Mouse (Mus musculus): ENCODE measurements around the gene Upf1. TPM values are rescaled to one million over a fixed set of nuclear protein-coding genes. Genes with fewer than 3 reads are reported as not detected.

Upf1 gene
- polyA plus RNA-seq, 1 experiment from 2014 or later = 6.8 TPM

DNA sequence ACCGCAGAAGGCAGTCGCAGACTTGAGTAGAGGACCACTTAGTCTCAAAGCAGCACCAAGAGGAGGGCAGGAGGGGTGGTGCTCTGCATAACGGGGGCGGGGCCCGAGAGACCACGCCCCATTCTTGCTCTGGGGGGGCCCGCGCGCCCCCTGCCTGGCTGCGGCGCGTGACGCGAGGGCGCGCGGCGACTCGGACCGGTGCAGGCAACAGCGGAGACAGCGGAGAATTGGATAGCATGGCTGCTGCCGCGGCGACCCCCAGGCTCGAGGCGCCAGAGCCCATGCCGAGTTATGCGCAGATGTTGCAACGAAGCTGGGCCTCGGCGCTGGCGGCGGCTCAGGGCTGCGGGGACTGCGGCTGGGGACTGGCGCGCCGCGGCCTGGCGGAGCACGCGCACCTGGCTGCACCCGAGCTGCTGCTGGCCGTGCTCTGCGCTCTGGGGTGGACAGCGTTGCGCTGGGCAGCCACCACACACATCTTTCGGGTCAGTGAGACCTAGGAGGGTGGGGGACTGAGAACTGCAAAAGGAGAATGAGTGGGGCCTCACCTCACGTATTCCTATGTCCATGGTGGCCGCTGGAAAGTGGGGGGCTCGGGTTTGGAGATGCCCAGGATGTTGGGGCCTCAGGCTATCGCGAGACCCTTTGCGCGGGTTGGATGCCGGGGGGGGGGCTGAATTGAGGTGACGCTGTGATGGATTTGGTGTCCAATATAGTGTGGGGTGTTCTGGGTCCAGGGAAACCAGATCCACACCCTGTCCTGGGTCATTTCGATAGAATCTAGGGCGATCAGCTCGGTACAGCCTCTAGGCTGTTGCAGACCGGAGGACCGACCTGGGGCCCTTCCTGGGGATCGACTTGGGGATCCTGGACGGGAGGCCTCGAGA lies 37.2 kb downstream of the Upf1 start, which contains the start of gene Cers1:
TSS of gene Cers1 (plus strand) at position 152 of the 887 bp plus-strand sequence.
- Histone ChIP-seq H3K4me1 (ENCODE audit: control insufficient read depth, insufficient read depth, low read length) (peaks cover 22% of the 10 kb centered on the region), H3K27ac (ENCODE audit: low read length) (peak within 1 kb of the TSS; percentile 54; the same call in 1 of the 2 replicates), H3K36me3 (ENCODE audit: control insufficient read depth, insufficient read depth, low read length) (peaks cover 12% of the 10 kb centered on the region), H3K9me3 (ENCODE audit: control insufficient read depth, low read length) (no peaks in the 10 kb centered on the region), H3K9ac (ENCODE audit: low read depth, low read length) (peak within 1 kb of the TSS; percentile 68), H3K27me3 (replicated peaks; ENCODE audit: control insufficient read depth, insufficient read depth, low read length) (no peaks in the 10 kb centered on the region; the same call in 1 of the 2 replicates), H3K4me3 (ENCODE audit: low read length) (peak within 1 kb of the TSS; percentile 60), H3K4me2 (ENCODE audit: low read depth, low read length) (peak within 1 kb of the TSS; percentile 94)
- ATAC-seq = peak; percentile 69
- 3% methylated on average over 66 of the region's 66 CpGs for WGBS

- H3K4me1 ChIP-seq (ENCODE audit: control insufficient read depth, insufficient read depth, low read length) = peaks cover 22% of the 10 kb centered on the region
- no peak overlapping the region for H3K4me3 ChIP-seq (ENCODE audit: low read length)
- no peak overlapping the region for H3K9ac ChIP-seq (ENCODE audit: low read depth, low read length)
- H3K4me2 ChIP-seq (ENCODE audit: low read depth, low read length) = no peak overlapping the region
- no peaks in the 10 kb centered on the region for H3K9me3 ChIP-seq (ENCODE audit: control insufficient read depth, low read length)
- no peak for ATAC-seq
- H3K27me3 ChIP-seq (replicated peaks; ENCODE audit: control insufficient read depth, insufficient read depth, low read length) = no peaks in the 10 kb centered on the region; the same call in 1 of the 2 replicates
- peaks cover 29% of the 10 kb centered on the region for H3K36me3 ChIP-seq (ENCODE audit: control insufficient read depth, insufficient read depth, low read length)
- no peak overlapping the region for H3K27ac ChIP-seq (ENCODE audit: low read length)
- 78% methylated on average over 2 of the region's 2 CpGs for WGBS
Observed at GRCm38 (mm10) chr8:70313399-70313798, 39.7 kb downstream of the Upf1 start.

DNA sequence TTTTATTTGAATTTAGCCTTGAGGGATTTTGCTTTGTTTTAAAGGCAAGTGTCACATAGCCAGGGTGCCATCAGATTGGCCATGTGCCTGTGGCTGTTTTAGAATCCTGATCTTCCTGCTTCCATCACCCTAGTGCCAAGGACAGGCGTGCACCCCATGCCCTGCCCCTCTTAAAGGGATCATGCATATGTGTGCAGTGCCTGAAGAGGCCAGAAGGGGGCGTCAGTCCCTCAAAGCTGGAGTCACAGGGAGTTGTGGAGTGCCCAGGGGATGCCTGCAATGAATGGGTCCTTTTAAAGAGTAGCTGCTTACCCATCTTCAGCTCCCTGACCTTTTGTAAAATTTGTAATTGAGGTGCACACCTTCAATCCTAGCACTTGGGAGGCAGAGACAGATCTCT lies 43.8 kb downstream of the Upf1 start:
- WGBS = 38% methylated on average over 2 of the region's 2 CpGs
- no peak overlapping the region for H3K9ac ChIP-seq (ENCODE audit: low read depth, low read length)

GRCm38 (mm10) chr8:70302901-70303300 lies 50.2 kb downstream of the Upf1 start:
- Histone ChIP-seq H3K4me3 (ENCODE audit: low read length) (peak overlapping the region; percentile 78), H3K36me3 (ENCODE audit: control insufficient read depth, insufficient read depth, low read length) (peaks cover 22% of the 10 kb centered on the region), H3K9me3 (ENCODE audit: control insufficient read depth, low read length) (no peaks in the 10 kb centered on the region), H3K4me1 (ENCODE audit: control insufficient read depth, insufficient read depth, low read length) (peaks cover 12% of the 10 kb centered on the region), H3K9ac (ENCODE audit: low read depth, low read length) (peak overlapping the region; percentile 84), H3K27me3 (replicated peaks; ENCODE audit: control insufficient read depth, insufficient read depth, low read length) (no peaks in the 10 kb centered on the region), H3K4me2 (ENCODE audit: low read depth, low read length) (peak overlapping the region; percentile 72), H3K27ac (ENCODE audit: low read length) (peak overlapping the region; percentile 67; the same call in 1 of the 2 replicates)
- WGBS = 3% methylated on average over 16 of the region's 16 CpGs
- peak; percentile 51 for ATAC-seq

More for the DNA sequence above, 43.8 kb downstream of the Upf1 start:
- Histone ChIP-seq H3K36me3 (ENCODE audit: control insufficient read depth, insufficient read depth, low read length) (peaks cover 55% of the 10 kb centered on the region), H3K4me3 (ENCODE audit: low read length) (no peak overlapping the region), H3K9me3 (ENCODE audit: control insufficient read depth, low read length) (no peaks in the 10 kb centered on the region), H3K4me1 (ENCODE audit: control insufficient read depth, insufficient read depth, low read length) (no peaks in the 10 kb centered on the region), H3K4me2 (ENCODE audit: low read depth, low read length) (no peak overlapping the region), H3K27ac (ENCODE audit: low read length) (no peak overlapping the region), H3K27me3 (replicated peaks; ENCODE audit: control insufficient read depth, insufficient read depth, low read length) (no peaks in the 10 kb centered on the region)
- no peak for ATAC-seq

DNA sequence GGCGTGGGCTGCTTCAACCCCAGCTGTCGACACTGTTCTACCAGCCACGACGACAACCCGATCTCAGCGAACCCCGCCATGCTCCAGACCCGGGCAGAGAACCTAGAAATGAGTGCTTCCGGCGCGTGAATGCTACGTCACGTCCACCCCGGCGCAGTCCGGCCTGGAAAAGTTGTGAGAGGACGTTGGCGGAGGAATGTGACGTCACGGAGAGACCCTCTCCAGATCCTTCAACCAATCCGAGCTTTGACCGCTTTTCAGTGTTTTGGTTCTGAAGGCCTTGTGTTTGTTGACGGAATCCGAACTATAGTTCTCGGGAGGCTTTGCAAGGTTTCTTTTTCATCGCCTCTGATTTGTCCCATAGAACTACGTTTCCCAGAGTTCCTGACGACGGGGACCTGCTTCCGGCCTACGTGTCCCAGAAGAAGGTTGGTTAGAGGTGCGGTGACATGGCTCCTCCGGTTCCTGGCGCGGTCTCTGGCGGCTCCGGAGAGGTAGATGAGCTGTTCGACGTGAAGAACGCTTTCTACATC lies 50.7 kb downstream of the Upf1 start, which contains the start of the genes Ddx49 and Cope:
TSS of gene Ddx49 (minus strand) at position 132 of the 533 bp plus-strand sequence.
TSS of gene Cope (plus strand) at position 161 of the 533 bp plus-strand sequence.
- H3K4me3 ChIP-seq (ENCODE audit: low read length) = peak within 1 kb of the TSS; percentile 78
- no peaks in the 10 kb centered on the region for H3K9me3 ChIP-seq (ENCODE audit: control insufficient read depth, low read length)
- no peaks in the 10 kb centered on the region for H3K27me3 ChIP-seq (replicated peaks; ENCODE audit: control insufficient read depth, insufficient read depth, low read length)
- ATAC-seq = peak; percentile 92
- H3K4me2 ChIP-seq (ENCODE audit: low read depth, low read length) = peak within 1 kb of the TSS; percentile 72
- under 1% methylated on average over 40 of the region's 40 CpGs for WGBS
- peaks cover 12% of the 10 kb centered on the region for H3K4me1 ChIP-seq (ENCODE audit: control insufficient read depth, insufficient read depth, low read length)
- peak within 1 kb of the TSS; percentile 84 for H3K9ac ChIP-seq (ENCODE audit: low read depth, low read length)
- peaks cover 20% of the 10 kb centered on the region for H3K36me3 ChIP-seq (ENCODE audit: control insufficient read depth, insufficient read depth, low read length)
- H3K27ac ChIP-seq (ENCODE audit: low read length) = peak within 1 kb of the TSS; percentile 67; the same call in 1 of the 2 replicates

DNA sequence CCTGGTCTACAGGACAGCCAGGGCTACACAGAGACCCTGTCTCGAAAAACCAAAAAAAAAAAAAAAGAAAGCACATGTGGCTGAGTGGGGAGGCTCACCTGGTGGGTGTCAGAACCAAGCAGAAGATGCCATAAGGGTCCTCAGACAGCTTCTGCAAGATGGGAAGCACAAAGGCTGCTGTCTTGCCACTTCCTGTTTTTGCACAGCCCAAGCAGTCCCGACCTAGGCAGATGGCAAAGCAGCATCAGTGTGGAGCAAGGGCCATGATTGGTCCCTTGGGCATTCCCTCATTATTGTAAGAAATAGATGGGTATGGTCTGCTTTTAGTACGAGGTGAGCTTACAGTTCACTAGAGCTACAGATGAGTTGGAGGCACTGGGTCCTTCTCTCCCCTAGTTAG lies 52.2 kb downstream of the Upf1 start:
- peaks cover 30% of the 10 kb centered on the region for H3K36me3 ChIP-seq (ENCODE audit: control insufficient read depth, insufficient read depth, low read length)

DNA sequence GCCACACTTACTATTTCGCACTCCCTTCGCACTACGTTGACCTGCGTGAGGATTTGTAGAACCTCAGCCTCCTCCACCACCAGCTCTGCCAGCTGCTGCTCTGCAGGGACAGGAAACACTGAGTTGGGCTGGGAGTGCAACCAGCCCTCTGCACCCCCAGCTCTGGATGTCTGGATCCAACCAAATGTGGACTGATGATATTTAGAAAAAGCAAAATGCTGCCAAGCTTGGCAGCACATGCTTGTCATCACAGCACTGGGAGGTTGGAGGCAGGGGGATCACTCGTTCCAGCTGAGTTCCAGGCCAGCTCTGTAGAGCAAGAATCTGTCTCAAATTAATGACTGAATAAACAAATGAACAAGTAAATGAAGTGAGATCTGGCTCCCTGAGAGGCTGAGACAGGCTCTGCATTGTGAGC lies 59.1 kb downstream of the Upf1 start:
- no peak overlapping the region for H3K4me2 ChIP-seq (ENCODE audit: low read depth, low read length)
- no peak overlapping the region for H3K27ac ChIP-seq (ENCODE audit: low read length)
- no peak for ATAC-seq
- peaks cover 34% of the 10 kb centered on the region for H3K36me3 ChIP-seq (ENCODE audit: control insufficient read depth, insufficient read depth, low read length)
- H3K4me3 ChIP-seq (ENCODE audit: low read length) = no peak overlapping the region
- H3K9ac ChIP-seq (ENCODE audit: low read depth, low read length) = no peak overlapping the region
- H3K9me3 ChIP-seq (ENCODE audit: control insufficient read depth, low read length) = no peaks in the 10 kb centered on the region
- H3K27me3 ChIP-seq (replicated peaks; ENCODE audit: control insufficient read depth, insufficient read depth, low read length) = no peaks in the 10 kb centered on the region
- H3K4me1 ChIP-seq (ENCODE audit: control insufficient read depth, insufficient read depth, low read length) = no peaks in the 10 kb centered on the region
- 54% methylated on average over 5 of the region's 5 CpGs for WGBS

More for the DNA sequence above, 52.2 kb downstream of the Upf1 start:
- peaks cover 12% of the 10 kb centered on the region for H3K4me1 ChIP-seq (ENCODE audit: control insufficient read depth, insufficient read depth, low read length)
- no peaks in the 10 kb centered on the region for H3K27me3 ChIP-seq (replicated peaks; ENCODE audit: control insufficient read depth, insufficient read depth, low read length)
- H3K27ac ChIP-seq (ENCODE audit: low read length) = no peak overlapping the region
- no peak for ATAC-seq
- no peak overlapping the region for H3K4me3 ChIP-seq (ENCODE audit: low read length)
- 84% methylated on average over 3 of the region's 3 CpGs for WGBS
- no peaks in the 10 kb centered on the region for H3K9me3 ChIP-seq (ENCODE audit: control insufficient read depth, low read length)
- H3K4me2 ChIP-seq (ENCODE audit: low read depth, low read length) = no peak overlapping the region
- H3K9ac ChIP-seq (ENCODE audit: low read depth, low read length) = no peak overlapping the region

DNA sequence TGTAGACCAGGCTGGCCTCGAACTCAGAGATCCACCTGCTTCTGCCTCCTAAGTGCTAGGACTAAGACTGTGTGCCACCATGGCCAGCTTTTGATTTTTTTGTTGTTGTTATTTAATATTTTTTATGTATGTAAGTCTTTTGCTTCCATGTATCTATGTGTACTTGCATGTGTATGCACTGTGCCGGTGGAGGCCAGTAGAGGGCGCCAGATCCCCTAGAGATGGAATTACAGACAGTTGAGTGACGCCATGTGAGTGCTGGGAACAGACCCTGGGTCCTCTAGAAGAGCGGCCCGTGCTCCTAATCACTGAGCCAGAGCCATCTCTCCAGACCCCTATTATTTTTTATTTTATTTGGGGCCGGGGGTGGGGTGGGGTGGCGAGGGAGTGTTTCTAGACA lies 66.3 kb downstream of the Upf1 start:
- Histone ChIP-seq H3K27me3 (replicated peaks; ENCODE audit: control insufficient read depth, insufficient read depth, low read length) (no peaks in the 10 kb centered on the region), H3K4me3 (ENCODE audit: low read length) (no peak overlapping the region), H3K27ac (ENCODE audit: low read length) (no peak overlapping the region), H3K36me3 (ENCODE audit: control insufficient read depth, insufficient read depth, low read length) (peaks cover 20% of the 10 kb centered on the region), H3K9ac (ENCODE audit: low read depth, low read length) (no peak overlapping the region), H3K4me2 (ENCODE audit: low read depth, low read length) (no peak overlapping the region), H3K9me3 (ENCODE audit: control insufficient read depth, low read length) (no peaks in the 10 kb centered on the region), H3K4me1 (ENCODE audit: control insufficient read depth, insufficient read depth, low read length) (peaks cover 4% of the 10 kb centered on the region; the same call in 1 of the 2 replicates)
- no peak for ATAC-seq
- WGBS = 88% methylated on average over 8 of the region's 8 CpGs

- peaks cover 20% of the 10 kb centered on the region for H3K36me3 ChIP-seq (ENCODE audit: control insufficient read depth, insufficient read depth, low read length)
Observed at GRCm38 (mm10) chr8:70285304-70285703, 67.8 kb downstream of the Upf1 start.

More at GRCm38 (mm10) chr8:70285304-70285703, 67.8 kb downstream of the Upf1 start:
- H3K9me3 ChIP-seq (ENCODE audit: control insufficient read depth, low read length) = no peaks in the 10 kb centered on the region
- H3K27me3 ChIP-seq (replicated peaks; ENCODE audit: control insufficient read depth, insufficient read depth, low read length) = no peaks in the 10 kb centered on the region
- no peak overlapping the region for H3K9ac ChIP-seq (ENCODE audit: low read depth, low read length)
- H3K4me2 ChIP-seq (ENCODE audit: low read depth, low read length) = no peak overlapping the region
- H3K4me3 ChIP-seq (ENCODE audit: low read length) = no peak overlapping the region
- ATAC-seq = no peak
- peaks cover 4% of the 10 kb centered on the region; the same call in 1 of the 2 replicates for H3K4me1 ChIP-seq (ENCODE audit: control insufficient read depth, insufficient read depth, low read length)
- no peak overlapping the region for H3K27ac ChIP-seq (ENCODE audit: low read length)
- 95% methylated on average over 15 of the region's 15 CpGs for WGBS

Data from intestine, embryonic 16.5 days (tissue).